Comparison of ENCODE assay signal across 8 mouse cellular contexts in genomic region chr9:62839172-62839770, GRCm38 (mm10). TPM values are rescaled to one million over a fixed set of nuclear protein-coding genes. Genes with fewer than 3 reads are reported as not detected.
DNase-seq lines count a peak whose midpoint lies in the region; ATAC-seq and TF ChIP-seq lines count a peak whose summit lies in the region.

No protein-coding gene starts in this region.

- no peaks in the 10 kb centered on the region for H3K27me3 ChIP-seq in heart, postnatal 0 days (ENCODE audit: control insufficient read depth, insufficient read depth, low read length)
- no peaks in the 10 kb centered on the region for H3K27me3 ChIP-seq in liver, adult 2 months (ENCODE audit: control insufficient read depth, insufficient read depth, low read length)

- peak overlapping the region; percentile 91 for H3K4me2 ChIP-seq in heart, postnatal 0 days (ENCODE audit: low read depth, low read length)

- H3K36me3 ChIP-seq in heart, postnatal 0 days (replicated peaks; ENCODE audit: control insufficient read depth, insufficient read depth, low read length), result no peaks in the 10 kb centered on the region
- no peaks in the 10 kb centered on the region for H3K36me3 ChIP-seq in liver, adult 2 months (ENCODE audit: control insufficient read depth, insufficient read depth, low read length)

- no peak for TF ChIP-seq POLR2A in liver, adult 2 months (IDR thresholded peaks at IDR 0.05; ENCODE audit: extremely low read depth, insufficient read depth, low read length)
- TF ChIP-seq POLR2A in olfactory bulb, adult 2 months (IDR thresholded peaks at IDR 0.05; ENCODE audit: insufficient read depth, low read depth, low read length), result no peak

- H3K27ac ChIP-seq in layer of hippocampus, adult 2 months, result peak overlapping the region; percentile 95
- H3K27ac ChIP-seq in heart, postnatal 0 days (ENCODE audit: low read depth), result peak overlapping the region; percentile 67
- peak overlapping the region; percentile 30; the same call in 1 of the 2 replicates for H3K27ac ChIP-seq in liver, adult 2 months (replicated peaks; ENCODE audit: insufficient read depth, low read depth, low read length)
- peak overlapping the region; percentile 38; the same call in 1 of the 2 replicates for H3K27ac ChIP-seq in olfactory bulb, adult 2 months (ENCODE audit: insufficient read depth, low read depth, low read length)

- no peaks in the 10 kb centered on the region for H3K79me2 ChIP-seq in liver, adult 2 months (ENCODE audit: control insufficient read depth, insufficient read depth, low read length)

- H3K9ac ChIP-seq in heart, postnatal 0 days (replicated peaks; ENCODE audit: low read depth, low read length), result peak overlapping the region; percentile 69
- peak overlapping the region; percentile 87 for H3K9ac ChIP-seq in liver, adult 2 months (ENCODE audit: low read depth, low read length)

- no peak for TF ChIP-seq EP300 in heart, postnatal 0 days (IDR thresholded peaks at IDR 0.05; ENCODE audit: low read depth)

- H3K4me1 ChIP-seq in heart, postnatal 0 days (ENCODE audit: control insufficient read depth, insufficient read depth), result 0 out of 2 replicates have a peak, but pooled peaks cover 10% of the 10 kb centered on the region
- H3K4me1 ChIP-seq in liver, adult 2 months (ENCODE audit: control insufficient read depth, insufficient read depth, low read length), result peaks cover 2% of the 10 kb centered on the region
- H3K4me1 ChIP-seq in olfactory bulb, adult 2 months (ENCODE audit: control insufficient read depth, insufficient read depth, low read length), result peaks cover 14% of the 10 kb centered on the region

- DNase-seq in layer of hippocampus, adult 2 months (ENCODE audit: low spot score in 2 of 2), result peak in 1 of 2 experiments; percentile 13
- no peak for DNase-seq in layer of hippocampus, adult 9-10 months (ENCODE audit: low spot score)
- peak; percentile 63 for DNase-seq in cerebellum, adult 9-10 months
- DNase-seq in heart, postnatal 0 days (ENCODE audit: low spot score), result no peak
- peak; percentile 85 for DNase-seq in liver, adult 2 months (ENCODE audit: extremely low read depth, low read depth, low spot score)
- DNase-seq in layer of hippocampus, adult 8-10 months (ENCODE audit: low spot score in 2 of 2), result no peak
- no peak for DNase-seq in layer of hippocampus, postnatal 10 days (ENCODE audit: low spot score in 2 of 2)

- ATAC-seq in heart, postnatal 0 days (ENCODE audit: insufficient read depth, low read depth), result peak; percentile 10; the same call in 1 of the 2 replicates

- peak overlapping the region; percentile 81 for H3K4me3 ChIP-seq in layer of hippocampus, adult 2 months
- peak overlapping the region; percentile 77 for H3K4me3 ChIP-seq in heart, postnatal 0 days (ENCODE audit: low read depth, low read length)
- peak overlapping the region; percentile 65 for H3K4me3 ChIP-seq in liver, adult 2 months (ENCODE audit: insufficient read depth, low read depth, low read length)
- peak overlapping the region; percentile 76 for H3K4me3 ChIP-seq in olfactory bulb, adult 2 months (ENCODE audit: insufficient read depth, low read depth, low read length)

- no peaks in the 10 kb centered on the region for H3K9me3 ChIP-seq in heart, postnatal 0 days (replicated peaks; ENCODE audit: control insufficient read depth, low read length)

- 13% methylated on average over 14 of the region's 14 CpGs for WGBS in heart, postnatal 0 days
- 10% methylated on average over 14 of the region's 14 CpGs for WGBS in liver, adult 2 months
- 15% methylated on average over 14 of the region's 14 CpGs for WGBS in olfactory bulb, adult 2 months

- no peak for TF ChIP-seq CTCF in layer of hippocampus, adult 2 months (conservative IDR thresholded peaks at IDR 0.05)
- TF ChIP-seq CTCF in heart, postnatal 0 days (IDR thresholded peaks at IDR 0.05; ENCODE audit: low read depth), result no peak
- no peak for TF ChIP-seq CTCF in liver, adult 2 months (IDR thresholded peaks at IDR 0.05; ENCODE audit: low read depth, low read length)
- no peak for TF ChIP-seq CTCF in olfactory bulb, adult 2 months (IDR thresholded peaks at IDR 0.05; ENCODE audit: insufficient read depth, low read depth, low read length)

RNA-seq across cellular contexts. Expression of gene Cln6, which starts 0.7 kb away (rescaled TPM):
- total RNA-seq in layer of hippocampus, adult 2 months (2021), result 10 to 100 TPM; 12.1 to 12.2 TPM
- 38.3 and 43.0 TPM in 2 replicates for total RNA-seq in heart, postnatal 0 days (2014; rRNA removed; ENCODE audit: low replicate concordance)
- polyA plus RNA-seq in heart, postnatal 0 days (2015; fragmentation: Nextera tagmentation; extraction: Ambion mirVana), result 12.3 and 12.6 TPM in 2 replicates
- total RNA-seq in liver, adult 2 months (2014; rRNA removed), result 1.2 and 2.3 TPM in 2 replicates
- 4.6 and 9.1 TPM in 2 replicates for polyA plus RNA-seq in liver, adult 2 months (2012; rRNA removed)
- not detected in 2 replicates for polyA plus RNA-seq in olfactory bulb, adult 2 months (2012; ENCODE audit: insufficient read depth, insufficient read length, low replicate concordance, missing spikeins)
- total RNA-seq in layer of hippocampus, adult 8-10 months (2022), result 10 to 100 TPM; 10.2 to 16.0 (median 14.8) TPM
- total RNA-seq in layer of hippocampus, postnatal 10 days (2021), result 1 to 10 TPM; 9.2 to 9.7 TPM

RNA-seq across cellular contexts. Expression of gene Calml4, which starts 18.6 kb away (rescaled TPM):
- 1 to 10 TPM; 1.8 to 2.4 TPM for total RNA-seq in layer of hippocampus, adult 2 months (2021)
- total RNA-seq in heart, postnatal 0 days (2014; rRNA removed; ENCODE audit: low replicate concordance), result not detected in 2 replicates
- 1.8 and 2.5 TPM in 2 replicates for polyA plus RNA-seq in heart, postnatal 0 days (2015; fragmentation: Nextera tagmentation; extraction: Ambion mirVana)
- 0.54 and 3.4 TPM in 2 replicates for total RNA-seq in liver, adult 2 months (2014; rRNA removed)
- 0.46 and 1.8 TPM in 2 replicates for polyA plus RNA-seq in liver, adult 2 months (2012; rRNA removed)
- not detected in 2 replicates for polyA plus RNA-seq in olfactory bulb, adult 2 months (2012; ENCODE audit: insufficient read depth, insufficient read length, low replicate concordance, missing spikeins)
- 1 to 10 TPM; 1.2 to 3.0 (median 2.1) TPM for total RNA-seq in layer of hippocampus, adult 8-10 months (2022)
- total RNA-seq in layer of hippocampus, postnatal 10 days (2021), result 1 to 10 TPM; 3.0 to 6.8 TPM

RNA-seq across cellular contexts. Expression of gene Fem1b, which starts 27.5 kb away (rescaled TPM):
- total RNA-seq in layer of hippocampus, adult 2 months (2021), result 10 to 100 TPM; 91.9 to 95.0 TPM
- 28.9 and 39.4 TPM in 2 replicates for total RNA-seq in heart, postnatal 0 days (2014; rRNA removed; ENCODE audit: low replicate concordance)
- polyA plus RNA-seq in heart, postnatal 0 days (2015; fragmentation: Nextera tagmentation; extraction: Ambion mirVana), result 5.8 and 6.8 TPM in 2 replicates
- total RNA-seq in liver, adult 2 months (2014; rRNA removed), result 12.4 and 12.7 TPM in 2 replicates
- 3.2 and 3.3 TPM in 2 replicates for polyA plus RNA-seq in liver, adult 2 months (2012; rRNA removed)
- polyA plus RNA-seq in olfactory bulb, adult 2 months (2012; ENCODE audit: insufficient read depth, insufficient read length, low replicate concordance, missing spikeins), result not detected in 2 replicates
- total RNA-seq in layer of hippocampus, adult 8-10 months (2022), result 10 to 100 TPM; 85.8 to 99.0 (median 90.4) TPM
- 100 to 1,000 TPM; 114 to 116 TPM for total RNA-seq in layer of hippocampus, postnatal 10 days (2021)

Comparison
In these comparisons a context has a peak if more than half of its experiments do, and no peak if none do; other contexts are left out.
1. DNase-seq: peak in cerebellum, adult 9-10 months (single experiment) and liver, adult 2 months (single experiment); none in layer of hippocampus, adult 9-10 months (single experiment), heart, postnatal 0 days (single experiment), layer of hippocampus, adult 8-10 months (0 of 2) and layer of hippocampus, postnatal 10 days (0 of 2).
2. H3K27ac ChIP-seq: peak in every context shown above with its lines; median percentile 95 in layer of hippocampus, adult 2 months; 67 in heart, postnatal 0 days; 38 in olfactory bulb, adult 2 months; 30 in liver, adult 2 months.
3. Peak in every context shown above with its lines, with median percentiles within 50 percentile points of each other: H3K4me3 ChIP-seq.